Mouse (Mus musculus) induced T-regulatory cell, adult 2 months (primary cell): ENCODE measurements around the gene Gsap.

Source experiments
- DNase-seq: peaks from one replicate; pipeline ENCODE4 v3.0.0-alpha.2; 2012; ENCODE audit warnings: low read depth

The Gsap gene

GRCm38 (mm10) chr5:21185764-21186685 is at the start of gene Gsap:
Gene Gsap, plus strand, starts transcription at chr5:21186255.
- peak; percentile 87 for DNase-seq

DNA sequence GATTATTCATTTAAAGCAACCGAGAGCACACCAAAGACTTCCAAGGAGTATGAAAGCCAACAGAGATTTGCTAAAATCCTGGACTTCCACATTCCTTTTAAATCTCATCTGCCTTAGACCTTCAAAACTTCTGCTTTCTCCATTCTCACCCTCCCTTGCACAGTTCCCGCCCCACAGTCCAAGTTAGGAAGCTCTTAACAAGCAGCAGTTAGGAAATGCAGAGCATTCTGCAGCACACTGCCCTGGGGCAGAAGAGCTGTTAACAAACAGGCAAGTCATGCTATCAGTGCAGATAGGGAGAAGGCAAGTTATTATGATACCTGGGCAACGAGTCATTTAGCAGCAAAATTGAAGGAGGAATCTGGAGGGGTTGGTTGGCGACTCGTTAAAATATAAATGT is 49.5 kb upstream of the Gsap start:
- DNase-seq: no peak

DNA sequence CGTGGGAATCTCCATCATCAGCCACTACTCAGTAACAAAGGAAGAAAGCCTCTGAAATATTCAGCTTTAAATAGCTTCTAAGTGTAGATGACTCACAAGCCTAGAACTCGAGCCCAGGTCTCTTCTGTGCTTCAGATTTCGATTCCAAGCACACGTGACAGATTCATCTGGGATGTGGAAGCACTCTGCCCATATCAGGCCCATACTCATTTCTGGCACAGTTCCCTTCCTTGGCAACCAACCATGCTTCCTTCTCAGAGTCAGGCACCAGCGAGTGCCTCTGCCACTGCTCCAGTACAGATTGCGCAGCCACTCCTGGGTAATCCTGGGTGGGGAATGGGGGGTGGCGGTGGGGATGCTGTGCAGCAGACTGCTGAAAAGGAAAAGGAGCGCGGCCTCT is 46.5 kb upstream of the Gsap start:
- no peak for DNase-seq

- DNase-seq: peak; percentile 10
Observed at GRCm38 (mm10) chr5:21141133-21141551, 44.9 kb upstream of the Gsap start.

DNA sequence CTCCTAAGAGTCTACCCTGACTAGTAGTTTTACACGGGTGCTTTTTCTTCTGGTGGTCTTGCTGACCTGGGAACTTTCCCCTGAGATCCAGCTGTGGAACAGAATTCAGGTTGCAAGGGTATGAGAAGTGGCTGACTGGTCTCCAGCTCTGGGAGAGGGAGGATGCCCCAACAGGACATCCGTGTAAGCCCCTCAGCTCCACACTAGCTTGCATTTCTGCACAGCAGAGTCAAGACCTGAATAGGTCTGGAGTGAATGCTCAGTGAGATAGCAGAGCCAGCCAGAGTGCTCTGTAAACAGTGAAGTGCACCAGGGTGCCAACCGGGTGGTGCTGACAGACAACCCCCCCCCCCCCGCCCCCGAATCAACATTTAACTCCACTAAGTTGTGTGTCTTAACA is 44.4 kb upstream of the Gsap start:
- DNase-seq: no peak

DNA sequence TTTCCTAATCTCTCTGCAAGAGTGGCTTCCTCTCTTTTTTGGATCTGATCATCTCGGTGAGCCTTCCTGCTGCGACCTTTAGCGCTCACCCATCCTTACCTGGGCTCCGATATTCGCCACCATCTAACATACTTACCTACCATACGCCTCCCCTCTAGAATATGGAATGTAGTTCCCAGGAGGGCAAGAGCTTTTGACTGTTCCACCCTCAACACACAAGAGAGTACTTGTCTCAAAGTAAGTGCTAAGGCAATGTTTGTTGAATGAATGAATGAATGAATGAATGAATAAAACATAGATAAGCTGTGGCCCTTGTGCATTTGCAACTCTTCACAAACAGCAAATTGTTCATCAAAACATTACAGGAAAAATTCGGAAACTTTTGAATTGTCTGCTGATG is 43.0 kb upstream of the Gsap start:
- no peak for DNase-seq

DNA sequence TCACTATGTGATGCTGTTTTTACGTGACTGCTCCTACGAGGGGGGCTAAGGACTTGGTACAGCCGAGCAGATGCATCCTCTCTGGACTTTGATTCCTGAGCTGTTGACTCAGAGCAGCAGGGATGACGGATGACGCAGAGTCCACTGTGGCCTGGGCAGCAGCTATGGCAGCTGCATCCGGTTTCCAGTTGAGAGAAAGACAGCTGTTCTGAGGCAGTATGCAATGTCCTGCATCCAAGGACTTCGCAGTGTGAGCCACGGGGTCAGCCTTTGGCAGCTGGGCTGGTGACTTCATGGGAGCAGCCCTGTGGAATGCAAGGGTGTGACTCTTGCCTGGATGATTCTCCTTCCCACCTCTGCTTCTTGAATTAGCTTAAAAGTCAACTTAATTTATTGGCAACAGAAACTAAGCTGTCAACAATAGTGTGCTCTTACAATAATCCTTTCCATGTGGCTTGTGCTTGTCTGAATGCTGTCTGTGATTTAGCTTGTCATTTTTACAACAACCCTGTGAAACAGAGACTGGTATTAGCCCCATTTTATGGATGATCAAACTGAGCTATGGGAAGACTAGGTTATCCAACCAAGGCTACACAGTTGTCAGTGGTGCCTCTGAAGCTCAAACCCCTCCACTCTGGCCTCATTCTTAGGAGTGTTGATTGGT is 41.4 kb upstream of the Gsap start:
- DNase-seq: no peak

DNA sequence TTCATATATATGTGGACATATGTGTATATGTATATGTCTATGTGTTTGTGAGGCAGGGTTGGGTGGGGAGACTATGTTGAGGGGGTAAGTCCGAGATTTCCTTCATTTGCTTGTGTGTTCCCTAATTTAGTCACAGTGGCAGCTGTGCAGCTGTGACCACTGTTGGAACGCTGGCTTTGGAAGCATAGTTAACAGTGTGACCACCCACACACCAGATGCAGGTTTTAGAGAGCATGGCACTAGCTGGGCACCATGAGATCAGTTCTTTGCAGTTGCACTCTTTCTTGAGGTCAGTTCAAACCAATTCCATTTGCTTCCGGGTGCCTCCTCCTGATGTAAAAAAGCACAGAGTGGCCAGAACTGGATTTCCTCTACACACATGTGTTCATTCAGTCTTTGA is 37.7 kb upstream of the Gsap start:
- no peak for DNase-seq

- peak; percentile 27 for DNase-seq
Observed at GRCm38 (mm10) chr5:21153672-21154071, 32.4 kb upstream of the Gsap start.

GRCm38 (mm10) chr5:21156770-21157169 is 29.3 kb upstream of the Gsap start:
- DNase-seq: no peak

DNA sequence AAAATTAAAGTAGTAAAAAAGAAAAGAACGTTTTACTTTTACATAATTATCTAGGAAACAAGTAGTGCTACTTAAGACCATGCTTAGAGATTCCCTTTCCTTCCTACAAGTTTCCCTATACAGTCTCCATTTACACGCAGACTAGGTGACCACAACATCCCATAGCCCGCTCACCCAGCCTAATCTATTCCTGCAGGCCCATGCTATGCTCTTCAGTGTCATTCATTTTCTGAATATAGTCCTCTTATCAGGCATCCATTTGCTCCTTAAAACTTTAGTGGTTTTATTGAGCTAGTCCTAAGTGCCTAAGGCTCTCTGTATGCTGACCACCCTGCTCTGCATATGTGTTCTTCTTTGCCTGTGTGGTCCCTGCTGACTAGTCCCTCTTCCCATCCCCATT is 26.5 kb upstream of the Gsap start:
- DNase-seq: no peak

DNA sequence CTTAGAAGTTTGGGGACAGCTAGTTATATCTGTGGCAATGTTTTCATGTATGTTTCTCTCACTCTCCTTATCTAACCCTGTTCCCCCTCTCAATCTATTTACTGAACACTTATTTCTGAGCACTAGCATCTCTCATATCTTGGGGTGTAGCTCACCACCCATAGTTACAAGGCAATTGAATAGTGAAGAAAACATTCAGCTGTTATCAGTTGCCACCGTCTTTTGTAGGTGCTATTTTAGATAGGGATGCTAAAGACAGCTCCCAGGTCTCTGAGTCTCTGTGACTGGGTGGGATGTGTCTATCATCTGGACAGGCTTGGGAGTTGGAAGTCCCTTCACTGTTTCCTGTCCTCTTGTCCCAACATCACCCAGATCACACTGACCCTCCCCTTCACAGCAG is 25.3 kb upstream of the Gsap start:
- DNase-seq: no peak

- DNase-seq: no peak
Observed at GRCm38 (mm10) chr5:21163421-21163820, 22.6 kb upstream of the Gsap start.

GRCm38 (mm10) chr5:21168689-21169345 is 17.2 kb upstream of the Gsap start:
- DNase-seq: no peak

DNA sequence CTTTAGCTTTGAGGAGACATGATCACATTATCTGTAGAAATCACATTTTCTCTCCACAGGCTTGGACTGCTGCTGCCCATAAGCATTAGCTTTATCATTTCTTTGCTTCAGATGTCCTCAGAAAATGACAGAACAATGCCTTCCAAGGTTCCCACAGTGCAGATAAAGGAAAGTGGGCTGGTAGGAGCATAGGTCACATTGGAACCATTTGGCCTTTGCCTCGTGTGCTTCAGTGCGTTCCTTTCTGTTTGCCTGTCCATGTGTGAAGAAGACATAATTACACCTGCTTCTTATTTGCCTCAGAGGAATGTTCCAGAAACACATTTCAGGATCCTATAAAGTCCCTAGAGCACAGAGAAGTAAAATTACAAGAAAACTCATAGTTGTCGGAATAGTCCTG is 16.7 kb upstream of the Gsap start:
- DNase-seq: no peak

- no peak for DNase-seq
Observed at GRCm38 (mm10) chr5:21169877-21170276, 16.2 kb upstream of the Gsap start.

GRCm38 (mm10) chr5:21170440-21170839 is 15.6 kb upstream of the Gsap start:
- DNase-seq: no peak

- no peak for DNase-seq
Observed at GRCm38 (mm10) chr5:21170898-21171297, 15.2 kb upstream of the Gsap start.

DNA sequence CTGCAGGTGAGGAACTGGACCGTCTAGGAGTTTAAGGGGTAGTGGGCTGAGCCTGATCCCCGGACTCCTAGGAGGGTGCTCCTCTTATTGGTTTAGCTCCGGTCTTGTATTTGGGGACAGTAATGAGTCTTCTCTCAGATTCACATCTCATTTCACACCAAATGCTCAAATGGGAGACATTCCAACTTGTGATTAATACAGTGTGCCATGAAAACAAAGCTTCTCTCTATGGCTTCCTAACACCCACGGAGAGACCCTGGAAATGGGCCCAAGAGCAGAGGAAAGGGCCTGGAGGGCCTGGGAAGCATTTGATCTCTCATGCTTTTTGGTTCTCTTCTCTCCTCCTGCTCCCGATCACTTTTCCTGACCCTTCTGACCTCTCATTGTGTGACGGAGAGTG is 14.7 kb upstream of the Gsap start:
- DNase-seq: no peak

DNA sequence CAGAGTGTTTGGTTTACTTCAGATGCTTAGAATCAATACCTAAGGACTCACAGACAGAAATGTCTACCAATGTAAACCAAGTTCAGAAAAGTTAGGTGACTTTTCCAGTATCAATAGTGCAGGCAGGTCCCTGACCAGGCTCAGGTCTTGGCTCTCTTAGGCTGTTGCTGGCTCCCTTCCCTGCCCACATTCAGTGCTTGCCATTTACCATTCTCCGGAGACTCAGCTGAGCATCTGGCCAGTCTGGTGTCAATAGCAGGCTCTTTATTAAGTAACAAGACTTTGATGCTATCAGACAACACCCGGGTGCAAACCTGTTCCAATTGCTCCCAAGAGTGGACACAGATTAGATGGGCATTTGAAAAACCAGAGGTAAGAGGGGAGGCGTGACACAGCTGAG is 13.7 kb upstream of the Gsap start:
- no peak for DNase-seq

- DNase-seq: no peak
Observed at GRCm38 (mm10) chr5:21175132-21176112, 10.6 kb upstream of the Gsap start.

GRCm38 (mm10) chr5:21179496-21179895 is 6.6 kb upstream of the Gsap start:
- DNase-seq: no peak
